Mouse (Mus musculus): Measurements from ENCODE around the gene Il4i1. TPM values are rescaled to one million over a fixed set of nuclear protein-coding genes. Genes with fewer than 3 reads are reported as not detected.
A peak's percentile ranks its signal among the peaks of the same experiment; 100 is the strongest.

Gene Il4i1
- total and polyA plus RNA-seq, 2 experiments from 2014 or later = 0.62 TPM; not detected in 1

DNA sequence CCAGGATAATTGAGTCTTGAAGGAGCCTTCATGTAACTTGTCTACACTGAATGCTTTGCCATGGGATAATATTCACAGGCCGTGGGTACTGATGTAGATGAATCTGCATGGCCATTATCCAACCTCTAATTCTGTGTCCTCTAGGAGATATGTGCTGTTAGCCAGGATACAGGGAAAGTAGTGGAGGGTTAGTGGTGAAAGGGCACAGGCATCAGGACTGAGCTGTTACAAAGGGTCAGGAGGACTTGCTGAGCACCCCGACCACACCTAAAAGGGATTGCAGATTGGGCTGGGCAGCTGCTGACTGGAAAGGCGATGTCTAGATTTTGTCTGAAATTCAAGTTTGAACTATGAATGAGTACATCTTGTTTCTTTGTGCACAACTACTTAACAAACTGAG lies 4.3 kb downstream of the Il4i1 start:
- Histone ChIP-seq H3K4me1 (ENCODE audit: insufficient read depth, low read length) (peaks cover 18% of the 10 kb centered on the region), H3K27me3 (ENCODE audit: insufficient read depth, low read length) (no peaks in the 10 kb centered on the region)
- 91% methylated on average over 3 of the region's 3 CpGs for WGBS

DNA sequence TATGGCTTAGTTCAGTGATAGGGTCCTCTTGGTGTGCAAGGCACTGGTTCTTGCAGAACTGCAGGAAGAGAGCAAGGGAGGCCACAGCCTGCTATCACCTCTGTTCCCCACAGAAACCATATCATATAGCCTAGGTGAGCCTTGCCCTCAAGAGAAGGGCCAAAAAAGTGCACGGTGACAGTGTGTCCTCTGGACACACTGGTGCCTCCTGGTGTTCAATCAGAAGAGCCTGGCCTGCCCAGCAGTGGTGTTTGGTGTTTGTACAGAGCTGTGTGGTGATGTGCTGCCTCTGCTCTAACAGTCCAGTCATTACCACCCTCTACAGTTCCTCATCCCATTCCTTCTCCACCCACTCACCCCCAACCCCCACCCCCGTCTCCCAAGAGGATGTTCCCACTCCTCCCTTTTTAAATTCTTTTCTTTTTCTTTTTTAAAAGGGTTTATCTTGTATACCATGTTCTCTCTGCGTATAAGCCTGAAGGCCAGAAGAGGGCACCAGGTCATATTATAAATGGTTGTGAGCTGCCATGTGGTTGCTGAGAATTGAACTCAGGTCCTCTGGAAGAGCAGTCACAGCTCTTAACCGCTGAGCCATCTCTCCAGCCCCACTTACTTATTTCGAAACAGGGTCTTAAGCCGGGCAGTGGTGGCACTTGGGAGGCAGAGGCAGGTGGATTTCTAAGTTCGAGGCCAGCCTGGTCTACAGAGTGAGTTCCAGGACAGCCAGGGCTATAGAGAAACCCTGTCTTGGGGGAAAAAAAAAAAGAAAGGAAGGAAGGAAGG lies 5.7 kb downstream of the Il4i1 start:
- 86% methylated on average over 7 of the region's 7 CpGs for WGBS
- H3K27me3 ChIP-seq (ENCODE audit: insufficient read depth, low read length) = no peaks in the 10 kb centered on the region
- TF ChIP-seq CTCF (IDR thresholded peaks at IDR 0.05) = no peak
- H3K4me1 ChIP-seq (ENCODE audit: insufficient read depth, low read length) = peaks cover 18% of the 10 kb centered on the region
- no peak overlapping the region for H3K4me2 ChIP-seq (ENCODE audit: low read depth, low read length, poor library complexity, severe bottlenecking)
- H3K9ac ChIP-seq (replicated peaks; ENCODE audit: low read length, poor library complexity, severe bottlenecking) = no peak overlapping the region
- no peak for DNase-seq (ENCODE audit: low spot score)
- no peaks in the 10 kb centered on the region for H3K9me3 ChIP-seq (ENCODE audit: low read length)
- no peak overlapping the region for H3K4me3 ChIP-seq (ENCODE audit: low read depth, low read length)
- no peak for ATAC-seq (ENCODE audit: low FRiP score)
- no peaks in the 10 kb centered on the region for H3K36me3 ChIP-seq (ENCODE audit: insufficient read depth, low read length)
- no peak overlapping the region for H3K27ac ChIP-seq (ENCODE audit: low read depth, low read length)

More for the DNA sequence above, 4.3 kb downstream of the Il4i1 start:
- Histone ChIP-seq H3K36me3 (ENCODE audit: insufficient read depth, low read length) (no peaks in the 10 kb centered on the region), H3K4me2 (ENCODE audit: low read depth, low read length, poor library complexity, severe bottlenecking) (no peak overlapping the region), H3K4me3 (ENCODE audit: low read depth, low read length) (no peak overlapping the region), H3K9ac (replicated peaks; ENCODE audit: low read length, poor library complexity, severe bottlenecking) (no peak overlapping the region), H3K9me3 (ENCODE audit: low read length) (no peaks in the 10 kb centered on the region), H3K27ac (ENCODE audit: low read depth, low read length) (no peak overlapping the region)
- no peak for DNase-seq (ENCODE audit: low spot score)
- no peak for ATAC-seq (ENCODE audit: low FRiP score)
- no peak for TF ChIP-seq CTCF (IDR thresholded peaks at IDR 0.05)

DNA sequence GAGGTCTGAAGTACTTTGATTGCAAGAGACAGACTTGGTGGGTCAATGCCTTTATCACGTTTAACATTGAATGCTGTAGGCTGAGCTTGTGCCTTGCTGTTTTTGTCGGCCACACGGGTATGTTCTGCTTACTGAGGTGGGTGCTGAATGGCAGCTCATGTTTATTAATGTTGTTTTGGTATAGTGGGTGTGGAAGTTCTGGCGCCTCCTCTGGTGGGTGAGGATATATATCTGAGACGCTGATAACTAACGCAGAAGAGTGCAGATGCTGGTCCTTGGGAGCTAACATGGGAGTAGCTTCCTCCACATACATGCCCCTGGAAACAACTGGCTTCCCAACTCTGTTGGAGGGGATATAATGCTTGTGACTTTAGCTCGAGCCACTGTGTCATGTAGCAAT lies 7.2 kb downstream of the Il4i1 start:
- DNase-seq (ENCODE audit: low spot score) (no peak), ATAC-seq (ENCODE audit: low FRiP score) (no peak)
- H3K4me1 ChIP-seq (ENCODE audit: insufficient read depth, low read length) = 0 out of 2 replicates have a peak, but pooled peaks cover 6% of the 10 kb centered on the region
- no peak overlapping the region for H3K27ac ChIP-seq (ENCODE audit: low read depth, low read length)
- no peaks in the 10 kb centered on the region for H3K9me3 ChIP-seq (ENCODE audit: low read length)
- no peak overlapping the region for H3K4me2 ChIP-seq (ENCODE audit: low read depth, low read length, poor library complexity, severe bottlenecking)
- H3K27me3 ChIP-seq (ENCODE audit: insufficient read depth, low read length) = no peaks in the 10 kb centered on the region
- H3K9ac ChIP-seq (replicated peaks; ENCODE audit: low read length, poor library complexity, severe bottlenecking) = no peak overlapping the region
- peaks cover 4% of the 10 kb centered on the region for H3K36me3 ChIP-seq (ENCODE audit: insufficient read depth, low read length)
- TF ChIP-seq CTCF (IDR thresholded peaks at IDR 0.05) = peak; percentile 39
- 35% methylated on average over 7 of the region's 7 CpGs for WGBS
- no peak overlapping the region for H3K4me3 ChIP-seq (ENCODE audit: low read depth, low read length)

DNA sequence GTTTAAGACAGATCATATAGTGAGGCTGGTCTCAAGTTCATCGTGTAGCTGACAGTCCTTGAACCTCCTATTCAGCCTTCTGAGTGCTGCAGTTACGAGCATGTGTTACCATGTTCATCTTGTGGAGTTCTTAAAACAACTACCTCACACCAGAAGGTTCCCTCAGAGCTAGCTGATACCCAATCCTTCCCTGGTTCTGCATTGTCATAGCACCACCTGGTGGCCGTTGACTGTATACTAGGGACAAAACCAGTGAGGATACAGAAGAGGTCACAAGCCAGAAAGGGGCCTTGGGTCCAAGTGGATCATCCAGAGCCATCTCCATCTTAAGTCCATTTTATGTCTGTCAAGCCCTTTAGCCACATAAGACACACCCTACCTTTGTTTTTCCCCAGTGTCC lies 8.7 kb downstream of the Il4i1 start:
- Histone ChIP-seq H3K9me3 (ENCODE audit: low read length) (no peaks in the 10 kb centered on the region), H3K36me3 (ENCODE audit: insufficient read depth, low read length) (peaks cover 18% of the 10 kb centered on the region), H3K27me3 (ENCODE audit: insufficient read depth, low read length) (no peaks in the 10 kb centered on the region), H3K27ac (ENCODE audit: low read depth, low read length) (no peak overlapping the region), H3K4me3 (ENCODE audit: low read depth, low read length) (no peak overlapping the region), H3K4me2 (ENCODE audit: low read depth, low read length, poor library complexity, severe bottlenecking) (no peak overlapping the region), H3K9ac (replicated peaks; ENCODE audit: low read length, poor library complexity, severe bottlenecking) (no peak overlapping the region), H3K4me1 (ENCODE audit: insufficient read depth, low read length) (no peaks in the 10 kb centered on the region)
- TF ChIP-seq CTCF (IDR thresholded peaks at IDR 0.05) = peak; percentile 95
- peak; percentile 81 for DNase-seq (ENCODE audit: low spot score)
- WGBS = 16% methylated on average over 3 of the region's 3 CpGs
- peak; percentile 62; the same call in 1 of the 2 replicates for ATAC-seq (ENCODE audit: low FRiP score)

DNA sequence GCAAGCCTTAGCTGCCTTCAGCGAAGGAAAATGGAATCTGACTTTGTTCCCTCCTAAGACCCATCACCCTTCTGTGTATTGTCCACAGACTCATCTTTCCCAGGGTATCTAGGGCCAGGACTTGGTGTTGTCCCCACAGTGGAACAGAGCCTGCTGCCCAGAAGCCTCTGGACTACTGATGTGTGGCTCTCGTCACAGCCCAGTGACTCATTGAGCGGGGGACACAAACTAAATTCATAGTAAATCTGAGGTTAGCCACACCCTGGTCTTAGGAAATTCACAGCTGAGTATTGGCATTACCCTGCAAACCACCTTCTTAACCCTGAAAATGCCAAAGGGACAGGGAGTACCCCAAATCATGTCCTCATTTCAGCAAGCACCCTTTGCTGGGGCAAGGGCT lies 10.6 kb downstream of the Il4i1 start:
- H3K9me3 ChIP-seq (ENCODE audit: low read length) = no peaks in the 10 kb centered on the region
- H3K4me1 ChIP-seq (ENCODE audit: insufficient read depth, low read length) = no peaks in the 10 kb centered on the region
- DNase-seq (ENCODE audit: low spot score) (no peak), ATAC-seq (ENCODE audit: low FRiP score) (no peak)
- no peak for TF ChIP-seq CTCF (IDR thresholded peaks at IDR 0.05)
- peaks cover 36% of the 10 kb centered on the region for H3K36me3 ChIP-seq (ENCODE audit: insufficient read depth, low read length)
- no peak overlapping the region for H3K4me3 ChIP-seq (ENCODE audit: low read depth, low read length)
- no peak overlapping the region for H3K27ac ChIP-seq (ENCODE audit: low read depth, low read length)
- H3K4me2 ChIP-seq (ENCODE audit: low read depth, low read length, poor library complexity, severe bottlenecking) = no peak overlapping the region
- WGBS = 80% methylated on average over 3 of the region's 3 CpGs
- no peak overlapping the region for H3K9ac ChIP-seq (replicated peaks; ENCODE audit: low read length, poor library complexity, severe bottlenecking)
- no peaks in the 10 kb centered on the region for H3K27me3 ChIP-seq (ENCODE audit: insufficient read depth, low read length)

DNA sequence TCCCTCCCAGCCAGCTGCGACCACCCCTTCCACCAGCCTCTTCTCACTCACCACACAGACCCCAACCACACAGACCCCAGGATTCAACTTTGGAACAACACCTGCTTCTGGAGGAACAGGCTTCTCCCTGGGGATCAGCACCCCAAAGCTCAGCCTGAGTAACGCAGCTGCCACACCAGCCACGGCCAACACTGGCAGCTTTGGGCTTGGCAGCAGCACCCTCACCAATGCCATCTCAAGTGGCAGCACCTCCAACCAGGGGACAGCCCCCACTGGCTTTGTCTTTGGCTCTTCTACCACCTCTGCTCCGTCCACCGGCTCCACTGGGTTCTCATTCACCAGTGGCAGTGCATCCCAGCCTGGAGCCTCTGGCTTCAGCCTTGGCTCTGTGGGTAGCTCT lies 12.5 kb downstream of the Il4i1 start:
- Histone ChIP-seq H3K4me1 (ENCODE audit: insufficient read depth, low read length) (no peaks in the 10 kb centered on the region), H3K4me3 (ENCODE audit: low read depth, low read length) (no peak overlapping the region), H3K27me3 (ENCODE audit: insufficient read depth, low read length) (no peaks in the 10 kb centered on the region), H3K27ac (ENCODE audit: low read depth, low read length) (no peak overlapping the region), H3K9me3 (ENCODE audit: low read length) (no peaks in the 10 kb centered on the region), H3K9ac (replicated peaks; ENCODE audit: low read length, poor library complexity, severe bottlenecking) (no peak overlapping the region), H3K4me2 (ENCODE audit: low read depth, low read length, poor library complexity, severe bottlenecking) (no peak overlapping the region), H3K36me3 (ENCODE audit: insufficient read depth, low read length) (peaks cover 42% of the 10 kb centered on the region)
- no peak for ATAC-seq (ENCODE audit: low FRiP score)
- 94% methylated on average over 5 of the region's 5 CpGs for WGBS
- TF ChIP-seq CTCF (IDR thresholded peaks at IDR 0.05) = no peak
- no peak for DNase-seq (ENCODE audit: low spot score)
